Mouse (Mus musculus): ENCODE results near the gene Sec22c. TPM values are rescaled to one million over a fixed set of nuclear protein-coding genes. Genes with fewer than 3 reads are reported as not detected.

Gene Sec22c
- polyA plus RNA-seq, 1 experiment from 2014 or later = 5.4 TPM

GRCm38 (mm10) chr9:121644855-121645254 lies 60.4 kb downstream of the Sec22c start:
- Histone ChIP-seq H3K27ac (ENCODE audit: low read length) (no peak overlapping the region), H3K4me3 (ENCODE audit: low read length) (no peak overlapping the region), H3K36me3 (ENCODE audit: control insufficient read depth, insufficient read depth) (no peaks in the 10 kb centered on the region), H3K27me3 (ENCODE audit: control insufficient read depth, insufficient read depth, low read length) (peaks cover 45% of the 10 kb centered on the region), H3K9ac (ENCODE audit: low read length) (no peak overlapping the region), H3K4me1 (ENCODE audit: control insufficient read depth, insufficient read depth, low read length) (peaks cover 7% of the 10 kb centered on the region), H3K4me2 (ENCODE audit: low read depth, low read length) (no peak overlapping the region), H3K9me3 (replicated peaks; ENCODE audit: control insufficient read depth, low read length) (no peaks in the 10 kb centered on the region)
- no peak for ATAC-seq (replicated peaks; ENCODE audit: extremely low read depth, insufficient read depth, low FRiP score)
- WGBS = 42% methylated on average over 3 of the region's 3 CpGs

- H3K36me3 ChIP-seq (ENCODE audit: control insufficient read depth, insufficient read depth) = no peaks in the 10 kb centered on the region
- H3K4me2 ChIP-seq (ENCODE audit: low read depth, low read length) = peak within 1 kb of the TSS; percentile 89
- WGBS = under 1% methylated on average over 79 of the region's 79 CpGs
- H3K27me3 ChIP-seq (ENCODE audit: control insufficient read depth, insufficient read depth, low read length) = peaks cover 50% of the 10 kb centered on the region
- ATAC-seq (replicated peaks; ENCODE audit: extremely low read depth, insufficient read depth, low FRiP score) = peak; percentile 61
- peak within 1 kb of the TSS; percentile 54 for H3K4me3 ChIP-seq (ENCODE audit: low read length)
- H3K9me3 ChIP-seq (replicated peaks; ENCODE audit: control insufficient read depth, low read length) = no peaks in the 10 kb centered on the region
- H3K4me1 ChIP-seq (ENCODE audit: control insufficient read depth, insufficient read depth, low read length) = peaks cover 7% of the 10 kb centered on the region
- no peak within 1 kb of the TSS for H3K27ac ChIP-seq (ENCODE audit: low read length)
- H3K9ac ChIP-seq (ENCODE audit: low read length) = peak within 1 kb of the TSS; percentile 59
Observed at GRCm38 (mm10) chr9:121642401-121643181, 62.7 kb downstream of the Sec22c start, which contains the start of gene Vipr1. Gene Vipr1 (plus strand): TSS chr9:121642716.

GRCm38 (mm10) chr9:121642001-121642400 lies 63.3 kb downstream of the Sec22c start, which contains the start of gene Lyzl4:
Gene Lyzl4 (minus strand): TSS chr9:121642096.
- peak within 1 kb of the TSS; percentile 54 for H3K4me3 ChIP-seq (ENCODE audit: low read length)
- H3K36me3 ChIP-seq (ENCODE audit: control insufficient read depth, insufficient read depth) = no peaks in the 10 kb centered on the region
- under 1% methylated on average over 26 of the region's 26 CpGs for WGBS
- peak; percentile 74 for ATAC-seq (replicated peaks; ENCODE audit: extremely low read depth, insufficient read depth, low FRiP score)
- peak within 1 kb of the TSS; percentile 89 for H3K4me2 ChIP-seq (ENCODE audit: low read depth, low read length)
- H3K27me3 ChIP-seq (ENCODE audit: control insufficient read depth, insufficient read depth, low read length) = peaks cover 50% of the 10 kb centered on the region
- H3K9me3 ChIP-seq (replicated peaks; ENCODE audit: control insufficient read depth, low read length) = no peaks in the 10 kb centered on the region
- H3K9ac ChIP-seq (ENCODE audit: low read length) = peak within 1 kb of the TSS; percentile 59
- H3K4me1 ChIP-seq (ENCODE audit: control insufficient read depth, insufficient read depth, low read length) = peaks cover 7% of the 10 kb centered on the region
- H3K27ac ChIP-seq (ENCODE audit: low read length) = no peak within 1 kb of the TSS

GRCm38 (mm10) chr9:121641235-121641915 lies 63.9 kb downstream of the Sec22c start:
- ATAC-seq (replicated peaks; ENCODE audit: extremely low read depth, insufficient read depth, low FRiP score) = 0 out of 2 replicates have a peak, but pooled peaks have one; percentile 7
- Histone ChIP-seq H3K9ac (ENCODE audit: low read length) (peak overlapping the region; percentile 59), H3K36me3 (ENCODE audit: control insufficient read depth, insufficient read depth) (no peaks in the 10 kb centered on the region), H3K4me3 (ENCODE audit: low read length) (peak overlapping the region; percentile 54), H3K27me3 (ENCODE audit: control insufficient read depth, insufficient read depth, low read length) (peaks cover 52% of the 10 kb centered on the region), H3K27ac (ENCODE audit: low read length) (no peak overlapping the region), H3K4me1 (ENCODE audit: control insufficient read depth, insufficient read depth, low read length) (peaks cover 7% of the 10 kb centered on the region), H3K9me3 (replicated peaks; ENCODE audit: control insufficient read depth, low read length) (no peaks in the 10 kb centered on the region), H3K4me2 (ENCODE audit: low read depth, low read length) (peak overlapping the region; percentile 89)
- WGBS = 11% methylated on average over 27 of the region's 27 CpGs

GRCm38 (mm10) chr9:121639790-121640189 lies 65.5 kb downstream of the Sec22c start:
- Histone ChIP-seq H3K4me3 (ENCODE audit: low read length) (no peak overlapping the region), H3K4me1 (ENCODE audit: control insufficient read depth, insufficient read depth, low read length) (peaks cover 7% of the 10 kb centered on the region), H3K27ac (ENCODE audit: low read length) (no peak overlapping the region), H3K27me3 (ENCODE audit: control insufficient read depth, insufficient read depth, low read length) (peaks cover 61% of the 10 kb centered on the region), H3K4me2 (ENCODE audit: low read depth, low read length) (no peak overlapping the region), H3K9me3 (replicated peaks; ENCODE audit: control insufficient read depth, low read length) (no peaks in the 10 kb centered on the region), H3K36me3 (ENCODE audit: control insufficient read depth, insufficient read depth) (no peaks in the 10 kb centered on the region), H3K9ac (ENCODE audit: low read length) (no peak overlapping the region)
- ATAC-seq (replicated peaks; ENCODE audit: extremely low read depth, insufficient read depth, low FRiP score) = no peak
- WGBS = 50% methylated on average over 16 of the region's 16 CpGs

GRCm38 (mm10) chr9:121635835-121636576 lies 69.3 kb downstream of the Sec22c start:
- H3K4me2 ChIP-seq (ENCODE audit: low read depth, low read length) = no peak overlapping the region
- WGBS = 52% methylated on average over 7 of the region's 7 CpGs
- H3K36me3 ChIP-seq (ENCODE audit: control insufficient read depth, insufficient read depth) = no peaks in the 10 kb centered on the region
- H3K4me1 ChIP-seq (ENCODE audit: control insufficient read depth, insufficient read depth, low read length) = peaks cover 7% of the 10 kb centered on the region; the same call in 1 of the 2 replicates
- no peak for ATAC-seq (replicated peaks; ENCODE audit: extremely low read depth, insufficient read depth, low FRiP score)
- H3K27me3 ChIP-seq (ENCODE audit: control insufficient read depth, insufficient read depth, low read length) = peaks cover 36% of the 10 kb centered on the region
- no peak overlapping the region for H3K9ac ChIP-seq (ENCODE audit: low read length)
- no peak overlapping the region for H3K4me3 ChIP-seq (ENCODE audit: low read length)
- H3K9me3 ChIP-seq (replicated peaks; ENCODE audit: control insufficient read depth, low read length) = no peaks in the 10 kb centered on the region
- no peak overlapping the region for H3K27ac ChIP-seq (ENCODE audit: low read length)

GRCm38 (mm10) chr9:121633306-121633705 lies 72.0 kb downstream of the Sec22c start:
- no peak overlapping the region for H3K4me3 ChIP-seq (ENCODE audit: low read length)
- H3K27me3 ChIP-seq (ENCODE audit: control insufficient read depth, insufficient read depth, low read length) = peaks cover 22% of the 10 kb centered on the region
- H3K9ac ChIP-seq (ENCODE audit: low read length) = no peak overlapping the region
- peaks cover 7% of the 10 kb centered on the region; the same call in 1 of the 2 replicates for H3K4me1 ChIP-seq (ENCODE audit: control insufficient read depth, insufficient read depth, low read length)
- no peak for ATAC-seq (replicated peaks; ENCODE audit: extremely low read depth, insufficient read depth, low FRiP score)
- 83% methylated on average over 6 of the region's 6 CpGs for WGBS
- H3K9me3 ChIP-seq (replicated peaks; ENCODE audit: control insufficient read depth, low read length) = no peaks in the 10 kb centered on the region
- H3K4me2 ChIP-seq (ENCODE audit: low read depth, low read length) = no peak overlapping the region
- H3K36me3 ChIP-seq (ENCODE audit: control insufficient read depth, insufficient read depth) = no peaks in the 10 kb centered on the region
- H3K27ac ChIP-seq (ENCODE audit: low read length) = no peak overlapping the region

- ATAC-seq (replicated peaks; ENCODE audit: extremely low read depth, insufficient read depth, low FRiP score) = no peak
- H3K36me3 ChIP-seq (ENCODE audit: control insufficient read depth, insufficient read depth) = no peaks in the 10 kb centered on the region
- H3K27ac ChIP-seq (ENCODE audit: low read length) = no peak overlapping the region
- H3K9ac ChIP-seq (ENCODE audit: low read length) = no peak overlapping the region
- peaks cover 7% of the 10 kb centered on the region; the same call in 1 of the 2 replicates for H3K4me1 ChIP-seq (ENCODE audit: control insufficient read depth, insufficient read depth, low read length)
- H3K9me3 ChIP-seq (replicated peaks; ENCODE audit: control insufficient read depth, low read length) = no peaks in the 10 kb centered on the region
- WGBS = 84% methylated on average over 10 of the region's 10 CpGs
- H3K27me3 ChIP-seq (ENCODE audit: control insufficient read depth, insufficient read depth, low read length) = peaks cover 22% of the 10 kb centered on the region
- no peak overlapping the region for H3K4me3 ChIP-seq (ENCODE audit: low read length)
- H3K4me2 ChIP-seq (ENCODE audit: low read depth, low read length) = no peak overlapping the region
Observed at GRCm38 (mm10) chr9:121632891-121633290, 72.4 kb downstream of the Sec22c start.
